Mouse (Mus musculus) C2C12 (cell line): ENCODE measurements around the gene Gm7544.

ENCODE experiments used
- CEBPB ChIP-seq: IDR thresholded peaks from one replicate; pipeline ENCODE4 v1.6.1; 2011; ENCODE audit warnings: low read depth, mild to moderate bottlenecking, control low read depth, moderate library complexity
- CTCF ChIP-seq: IDR thresholded peaks from one replicate; pipeline ENCODE4 v1.5.1; 2011; ENCODE audit not compliant: control insufficient read depth, insufficient read depth, insufficient read length
- MAX ChIP-seq: IDR thresholded peaks from one replicate; pipeline ENCODE4 v1.6.1; 2011; ENCODE audit warnings: mild to moderate bottlenecking, control low read depth
- MYOD1 ChIP-seq: IDR thresholded peaks from one replicate; pipeline ENCODE4 v1.6.1; 2011; ENCODE audit warnings: low read depth; ENCODE audit not compliant: control insufficient read depth, insufficient read length
- MYOG ChIP-seq: IDR thresholded peaks from one replicate; pipeline ENCODE4 v1.6.1; 2011; ENCODE audit not compliant: control insufficient read depth, insufficient read length; ENCODE audit errors: extremely low read depth
- USF1 ChIP-seq: IDR thresholded peaks from one replicate; pipeline ENCODE4 v1.6.1; 2011; ENCODE audit warnings: low read depth, mild to moderate bottlenecking, control low read depth, moderate library complexity

- TF ChIP-seq CTCF (no peak), MAX (no peak), MYOG (no peak), MYOD1 (no peak), USF1 (no peak), CEBPB (no peak)
These were observed 35.8 kb upstream of the Gm7544 start for GRCm38 (mm10) chr1:82991596-82991995.
